Mouse (Mus musculus) embryonic facial prominence, embryonic 15.5 days (tissue): ENCODE data around the gene Prm1. TPM values are rescaled to one million over a fixed set of nuclear protein-coding genes. Genes with fewer than 3 reads are reported as not detected.
"Not testable (repeated sequence)": the region's sequence is repeated elsewhere in the genome, so short reads cannot be mapped to it uniquely, and the experiment has no call there.

Source experiments
- ATAC-seq: fragments of 200-750 bp; cut with Nextera tagmentation; 2 replicates; pipeline ENCODE4 v1.8.0; 2017; ENCODE audit warnings: low read depth, moderate TSS enrichment; ENCODE audit not compliant: insufficient number of reproducible peaks, low FRiP score, low TSS enrichment
- H3K27ac ChIP-seq: fragments of 300-500 bp; sonication (generic); replicated peaks from 2 replicates; pipeline ENCODE4 v1.5.1; 2015; ENCODE audit warnings: mild to moderate bottlenecking, inconsistent platforms
- H3K27me3 ChIP-seq: fragments of 300-500 bp; sonication (generic); 2 replicates; pipeline ENCODE4 v1.6.1; 2015; ENCODE audit warnings: inconsistent platforms
- H3K36me3 ChIP-seq: fragments of 300-500 bp; sonication (generic); 2 replicates; pipeline ENCODE4 v1.6.1; 2015; ENCODE audit warnings: mild to moderate bottlenecking, inconsistent platforms
- H3K4me1 ChIP-seq: fragments of 300-500 bp; sonication (generic); 2 replicates; pipeline ENCODE4 v1.6.1; 2015; ENCODE audit warnings: inconsistent platforms
- H3K4me2 ChIP-seq: fragments of 300-500 bp; sonication (generic); replicated peaks from 2 replicates; pipeline ENCODE4 v1.6.1; 2015; ENCODE audit warnings: mild to moderate bottlenecking, inconsistent platforms
- H3K4me3 ChIP-seq: fragments of 300-500 bp; sonication (generic); replicated peaks from 2 replicates; pipeline ENCODE4 v1.5.1; 2015; ENCODE audit warnings: mild to moderate bottlenecking, inconsistent platforms
- H3K9ac ChIP-seq: fragments of 300-500 bp; sonication (generic); 2 replicates; pipeline ENCODE4 v1.6.1; 2015; ENCODE audit warnings: inconsistent platforms
- H3K9me3 ChIP-seq: fragments of 300-500 bp; sonication (generic); replicated peaks from 2 replicates; pipeline ENCODE4 v1.6.1; 2016; ENCODE audit warnings: inconsistent platforms
- WGBS: fragments of 180-500 bp; shearing (Covaris S2); methylation state at CpG from one replicate; pipeline ENCODE4 v1.1.7; 2015; 5-methylcytosine and 5-hydroxymethylcytosine counted together
- polyA plus RNA-seq: library from polyadenylated mRNA; unstranded; fragments of >200 nt; fragmentation: Nextera tagmentation; extraction: Ambion mirVana; gene quantifications from 2 replicates; pipeline ENCODE4 v1.2.1, GENCODE M21; 2015

Gene Prm1
- polyA plus RNA-seq, result not detected in 2 replicates

DNA sequence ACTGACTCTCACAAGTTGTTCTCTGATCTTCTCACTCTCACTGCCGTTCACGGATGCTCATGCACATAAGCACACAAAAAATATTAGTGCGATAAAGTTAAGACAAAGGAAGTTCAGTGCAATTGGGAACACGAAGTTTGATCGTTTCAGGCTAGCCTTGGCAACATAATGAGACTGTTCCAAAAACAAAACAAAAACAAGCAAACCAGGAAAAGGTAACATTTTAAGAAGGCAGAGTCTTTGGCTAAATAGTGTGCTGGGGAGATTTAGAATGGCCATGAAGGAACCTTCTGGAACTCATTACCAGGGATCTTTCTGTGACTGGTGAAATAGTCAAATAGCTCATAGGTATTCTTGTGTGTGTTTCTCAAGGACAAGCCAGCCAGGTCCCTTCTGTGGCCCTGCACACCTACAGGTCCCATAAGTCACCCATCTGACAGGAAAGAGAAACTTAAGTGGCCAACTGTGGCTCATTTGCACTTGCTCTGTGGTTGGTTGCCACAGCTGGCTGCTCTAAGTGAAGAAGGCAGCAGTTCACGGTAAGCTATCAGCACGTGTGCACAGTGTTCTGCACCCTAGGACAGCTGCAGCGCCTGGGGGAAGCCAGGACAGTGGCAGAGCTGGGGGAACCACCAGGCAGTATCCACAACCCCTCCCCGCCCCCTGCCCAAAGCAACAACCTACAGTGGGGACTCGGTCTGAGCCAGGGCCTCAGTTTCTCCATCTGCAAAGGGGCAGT is at the start of gene Prm1:
Prm1 (minus strand) TSS at position 51 of the 739 bp plus-strand sequence.
- Histone ChIP-seq H3K4me3 (no peak within 1 kb of the TSS), H3K4me2 (no peak within 1 kb of the TSS), H3K36me3 (no peaks in the 10 kb centered on the region), H3K4me1 (no peaks in the 10 kb centered on the region), H3K27ac (no peak within 1 kb of the TSS), H3K27me3 (no peaks in the 10 kb centered on the region; the same call in 1 of the 2 replicates), H3K9me3 (no peaks in the 10 kb centered on the region), H3K9ac (no peak within 1 kb of the TSS)
- WGBS, result 67% methylated on average over 10 of the region's 10 CpGs
- ATAC-seq, result no peak

DNA sequence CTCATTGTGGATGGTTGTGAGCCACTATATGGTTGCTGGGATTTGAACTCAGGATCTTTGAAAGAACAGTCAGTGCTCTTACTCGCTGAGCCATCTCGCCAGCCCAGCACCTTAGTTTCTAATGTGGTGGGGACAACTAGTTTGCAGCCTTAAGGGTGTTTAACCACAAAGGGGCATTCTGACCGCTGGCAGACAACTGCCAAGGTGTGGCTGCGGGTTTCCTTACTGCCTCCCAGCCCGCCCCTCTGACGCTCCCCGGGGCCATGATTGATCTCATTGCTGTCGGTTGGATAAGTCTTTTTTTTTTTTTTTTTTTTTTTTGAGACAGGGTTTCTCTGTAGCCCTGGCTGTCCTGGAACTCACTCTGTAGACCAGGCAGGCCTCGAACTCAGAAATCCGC is 46.6 kb upstream of the Prm1 start:
- not testable (repeated sequence) for ATAC-seq, H3K4me3 ChIP-seq, H3K4me2 ChIP-seq, H3K9ac ChIP-seq, H3K27ac ChIP-seq, H3K9me3 ChIP-seq, H3K36me3 ChIP-seq, H3K27me3 ChIP-seq
- H3K4me1 ChIP-seq, result peaks cover 38% of the 10 kb centered on the region
- 90% methylated on average over 10 of the region's 10 CpGs for WGBS

- no peak overlapping the region for H3K9ac ChIP-seq
- no peak overlapping the region for H3K4me2 ChIP-seq
- H3K36me3 ChIP-seq, result no peaks in the 10 kb centered on the region
- no peaks in the 10 kb centered on the region for H3K27me3 ChIP-seq
- no peaks in the 10 kb centered on the region for H3K9me3 ChIP-seq
- H3K4me1 ChIP-seq, result peaks cover 44% of the 10 kb centered on the region
- peak overlapping the region; percentile 89 for H3K27ac ChIP-seq
- ATAC-seq, result no peak
- WGBS, result 48% methylated on average over 4 of the region's 4 CpGs
- no peak overlapping the region for H3K4me3 ChIP-seq
These were observed 45.3 kb upstream of the Prm1 start for GRCm38 (mm10) chr16:10850905-10851304.

GRCm38 (mm10) chr16:10849965-10850861 is 44.6 kb upstream of the Prm1 start:
- H3K9ac ChIP-seq, result no peak overlapping the region
- no peaks in the 10 kb centered on the region for H3K9me3 ChIP-seq
- H3K27ac ChIP-seq, result peak overlapping the region; percentile 89
- H3K27me3 ChIP-seq, result no peaks in the 10 kb centered on the region
- no peaks in the 10 kb centered on the region for H3K36me3 ChIP-seq
- H3K4me1 ChIP-seq, result peaks cover 44% of the 10 kb centered on the region
- H3K4me2 ChIP-seq, result 0 out of 2 replicates have a peak overlapping the region, but pooled peaks have one; percentile 0
- WGBS, result 33% methylated on average over 12 of the region's 12 CpGs
- ATAC-seq, result peak; percentile 52
- H3K4me3 ChIP-seq, result no peak overlapping the region

GRCm38 (mm10) chr16:10846503-10846902 is 40.9 kb upstream of the Prm1 start:
- H3K36me3 ChIP-seq, result no peaks in the 10 kb centered on the region
- no peaks in the 10 kb centered on the region for H3K27me3 ChIP-seq
- WGBS, result 54% methylated on average over 4 of the region's 4 CpGs
- H3K9ac ChIP-seq, result no peak overlapping the region
- ATAC-seq, result no peak
- no peak overlapping the region for H3K4me3 ChIP-seq
- no peaks in the 10 kb centered on the region for H3K9me3 ChIP-seq
- peaks cover 65% of the 10 kb centered on the region for H3K4me1 ChIP-seq
- no peak overlapping the region for H3K27ac ChIP-seq
- H3K4me2 ChIP-seq, result no peak overlapping the region

GRCm38 (mm10) chr16:10845952-10846351 is 40.3 kb upstream of the Prm1 start:
- Histone ChIP-seq H3K27ac (no peak overlapping the region), H3K9me3 (no peaks in the 10 kb centered on the region), H3K4me2 (no peak overlapping the region), H3K36me3 (no peaks in the 10 kb centered on the region), H3K9ac (no peak overlapping the region), H3K27me3 (no peaks in the 10 kb centered on the region), H3K4me3 (no peak overlapping the region), H3K4me1 (peaks cover 59% of the 10 kb centered on the region)
- no peak for ATAC-seq
- WGBS, result 79% methylated on average over 6 of the region's 6 CpGs

- Histone ChIP-seq H3K4me2 (peak overlapping the region; percentile 40; the same call in 1 of the 2 replicates), H3K9me3 (no peaks in the 10 kb centered on the region), H3K36me3 (no peaks in the 10 kb centered on the region), H3K4me3 (0 out of 2 replicates have a peak overlapping the region, but pooled peaks have one; percentile 18), H3K27me3 (no peaks in the 10 kb centered on the region), H3K9ac (no peak overlapping the region), H3K27ac (peak overlapping the region; percentile 75; the same call in 1 of the 2 replicates), H3K4me1 (peaks cover 51% of the 10 kb centered on the region)
- WGBS, result 38% methylated on average over 6 of the region's 6 CpGs
- ATAC-seq, result no peak
These were observed 38.7 kb upstream of the Prm1 start for GRCm38 (mm10) chr16:10844319-10844670.

DNA sequence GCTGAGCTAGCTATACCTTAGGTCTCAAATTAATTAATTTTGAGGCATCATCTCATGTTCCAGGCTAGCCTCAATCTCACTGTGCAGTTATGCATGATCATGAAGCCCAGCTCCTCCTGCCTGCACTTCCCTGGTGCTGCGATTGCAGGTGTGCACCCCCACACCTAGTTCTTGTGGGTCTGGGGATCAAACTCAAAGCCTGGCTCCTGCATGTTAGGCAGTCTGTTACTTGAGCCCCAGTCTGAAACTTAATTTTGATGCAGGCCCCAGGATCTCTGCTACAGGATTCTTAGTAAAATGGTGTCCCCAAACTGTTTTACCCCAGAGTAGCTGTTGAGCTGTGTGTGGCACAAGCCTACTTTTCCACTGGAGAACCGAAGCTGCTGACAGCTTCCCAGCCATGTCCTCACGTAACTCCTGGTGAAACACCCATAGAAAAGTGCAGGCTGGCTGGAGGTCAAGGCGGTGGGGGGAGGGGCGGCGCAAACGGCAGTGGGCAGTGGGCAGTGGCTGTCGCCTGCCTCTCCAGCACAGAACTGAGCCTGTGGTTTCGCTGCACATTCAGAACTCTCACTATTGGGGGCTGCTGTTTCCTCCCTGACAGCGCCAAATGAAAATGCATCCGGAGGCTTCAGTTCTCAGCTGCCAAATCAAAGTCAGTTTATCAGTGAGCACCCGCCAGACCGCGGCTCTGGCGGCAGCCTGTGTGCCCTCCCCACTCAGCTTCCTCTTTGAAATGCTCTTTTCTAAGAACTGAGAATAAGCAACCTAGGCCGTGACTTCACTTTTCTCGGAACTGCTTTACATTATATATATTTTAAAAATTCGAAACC is 38.1 kb upstream of the Prm1 start:
- WGBS, result 19% methylated on average over 18 of the region's 18 CpGs
- 0 out of 2 replicates have a peak overlapping the region, but pooled peaks have one; percentile 18 for H3K4me3 ChIP-seq
- no peaks in the 10 kb centered on the region for H3K36me3 ChIP-seq
- H3K27me3 ChIP-seq, result no peaks in the 10 kb centered on the region
- H3K9me3 ChIP-seq, result no peaks in the 10 kb centered on the region
- H3K27ac ChIP-seq, result peak overlapping the region; percentile 75
- no peak overlapping the region for H3K9ac ChIP-seq
- peak; percentile 56 for ATAC-seq
- peak overlapping the region; percentile 40 for H3K4me2 ChIP-seq
- H3K4me1 ChIP-seq, result peaks cover 49% of the 10 kb centered on the region

DNA sequence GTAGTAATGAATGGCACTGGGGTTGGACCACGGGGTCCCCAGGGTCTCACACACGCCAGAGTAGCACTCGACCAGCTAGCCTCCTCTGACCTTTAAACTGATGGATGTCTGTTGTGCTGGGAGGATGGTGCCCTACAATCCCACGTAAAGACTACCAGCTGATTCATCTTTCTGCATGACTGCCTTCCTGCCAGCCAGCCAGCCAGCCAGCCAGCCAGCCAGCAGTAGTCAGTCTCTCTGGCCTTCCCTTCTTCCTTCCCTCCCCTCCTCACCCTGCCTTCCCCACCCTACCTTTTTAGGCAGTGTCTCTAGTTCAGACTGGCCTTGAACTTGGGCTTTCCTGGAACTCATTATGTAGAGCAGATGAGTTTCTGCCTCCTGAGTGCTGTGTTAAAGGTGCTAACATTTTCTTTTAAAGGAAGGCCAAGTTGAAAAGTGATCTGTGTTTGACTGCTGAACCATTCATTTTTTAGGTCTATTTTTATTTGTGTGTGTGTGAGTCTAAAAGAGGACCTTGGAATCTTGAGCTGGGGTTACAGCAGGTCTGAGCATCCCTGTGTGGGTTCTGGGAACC is 36.7 kb upstream of the Prm1 start:
- no peak for ATAC-seq

GRCm38 (mm10) chr16:10840018-10840417 is 34.4 kb upstream of the Prm1 start:
- H3K4me3 ChIP-seq, result no peak overlapping the region
- no peak overlapping the region for H3K27ac ChIP-seq
- H3K9ac ChIP-seq, result no peak overlapping the region
- no peaks in the 10 kb centered on the region for H3K9me3 ChIP-seq
- 79% methylated on average over 13 of the region's 14 CpGs for WGBS
- ATAC-seq, result no peak
- H3K4me2 ChIP-seq, result no peak overlapping the region
- H3K36me3 ChIP-seq, result no peaks in the 10 kb centered on the region
- H3K4me1 ChIP-seq, result peaks cover 66% of the 10 kb centered on the region
- H3K27me3 ChIP-seq, result no peaks in the 10 kb centered on the region

More for the DNA sequence above, 36.7 kb upstream of the Prm1 start:
- Histone ChIP-seq H3K27me3 (no peaks in the 10 kb centered on the region), H3K36me3 (no peaks in the 10 kb centered on the region), H3K4me2 (no peak overlapping the region), H3K9ac (no peak overlapping the region), H3K9me3 (no peaks in the 10 kb centered on the region), H3K4me3 (no peak overlapping the region), H3K4me1 (peaks cover 56% of the 10 kb centered on the region), H3K27ac (no peak overlapping the region)
- 78% methylated on average over 4 of the region's 4 CpGs for WGBS
